Mouse (Mus musculus): ENCODE data around the gene Prdx6b. TPM values are rescaled to one million over a fixed set of nuclear protein-coding genes. Genes with fewer than 3 reads are reported as not detected.

Gene Prdx6b
- polyA plus RNA-seq, 1 experiment from 2014 or later: not detected

- no peak overlapping the region for H3K27ac ChIP-seq (ENCODE audit: low read depth, low read length)
- 50% methylated on average over 2 of the region's 2 CpGs for WGBS
- H3K4me1 ChIP-seq (replicated peaks; ENCODE audit: control insufficient read depth, insufficient read depth, low read length): no peaks in the 10 kb centered on the region
- H3K4me2 ChIP-seq: no peak overlapping the region
- H3K27me3 ChIP-seq (replicated peaks; ENCODE audit: control insufficient read depth, insufficient read depth, low read length): no peaks in the 10 kb centered on the region
- no peaks in the 10 kb centered on the region for H3K9me3 ChIP-seq (ENCODE audit: control insufficient read depth, low read length)
- ATAC-seq (replicated peaks; ENCODE audit: low FRiP score): no peak
- no peak for DNase-seq (ENCODE audit: low spot score)
- H3K36me3 ChIP-seq (ENCODE audit: control insufficient read depth, insufficient read depth, low read length): no peaks in the 10 kb centered on the region
- H3K9ac ChIP-seq (ENCODE audit: low read depth, low read length): no peak overlapping the region
- no peak overlapping the region for H3K4me3 ChIP-seq (ENCODE audit: low read depth, low read length)
Measured at GRCm38 (mm10) chr2:80275136-80275535, 17.1 kb upstream of the Prdx6b start.

- Histone ChIP-seq H3K36me3 (ENCODE audit: control insufficient read depth, insufficient read depth, low read length) (no peaks in the 10 kb centered on the region), H3K9ac (ENCODE audit: low read depth, low read length) (no peak overlapping the region), H3K4me3 (ENCODE audit: low read depth, low read length) (no peak overlapping the region), H3K9me3 (ENCODE audit: control insufficient read depth, low read length) (no peaks in the 10 kb centered on the region), H3K4me2 (no peak overlapping the region), H3K4me1 (replicated peaks; ENCODE audit: control insufficient read depth, insufficient read depth, low read length) (no peaks in the 10 kb centered on the region), H3K27me3 (replicated peaks; ENCODE audit: control insufficient read depth, insufficient read depth, low read length) (no peaks in the 10 kb centered on the region), H3K27ac (ENCODE audit: low read depth, low read length) (no peak overlapping the region)
- ATAC-seq (replicated peaks; ENCODE audit: low FRiP score): no peak
- WGBS: 70% methylated on average over 2 of the region's 2 CpGs
- no peak for DNase-seq (ENCODE audit: low spot score)
Measured at GRCm38 (mm10) chr2:80282214-80282613, 10.1 kb upstream of the Prdx6b start.

GRCm38 (mm10) chr2:80286397-80286796, 5.9 kb upstream of the Prdx6b start:
- Histone ChIP-seq H3K4me2 (no peak overlapping the region), H3K4me1 (replicated peaks; ENCODE audit: control insufficient read depth, insufficient read depth, low read length) (no peaks in the 10 kb centered on the region), H3K4me3 (ENCODE audit: low read depth, low read length) (no peak overlapping the region), H3K36me3 (ENCODE audit: control insufficient read depth, insufficient read depth, low read length) (no peaks in the 10 kb centered on the region), H3K9me3 (ENCODE audit: control insufficient read depth, low read length) (no peaks in the 10 kb centered on the region), H3K27ac (ENCODE audit: low read depth, low read length) (no peak overlapping the region), H3K27me3 (replicated peaks; ENCODE audit: control insufficient read depth, insufficient read depth, low read length) (no peaks in the 10 kb centered on the region), H3K9ac (ENCODE audit: low read depth, low read length) (no peak overlapping the region)
- 83% methylated on average over 4 of the region's 4 CpGs for WGBS
- ATAC-seq (replicated peaks; ENCODE audit: low FRiP score) (no peak), DNase-seq (ENCODE audit: low spot score) (no peak)

- DNase-seq (ENCODE audit: low spot score): no peak
- Histone ChIP-seq H3K4me1 (replicated peaks; ENCODE audit: control insufficient read depth, insufficient read depth, low read length) (no peaks in the 10 kb centered on the region), H3K36me3 (ENCODE audit: control insufficient read depth, insufficient read depth, low read length) (no peaks in the 10 kb centered on the region), H3K27me3 (replicated peaks; ENCODE audit: control insufficient read depth, insufficient read depth, low read length) (no peaks in the 10 kb centered on the region), H3K4me3 (ENCODE audit: low read depth, low read length) (no peak overlapping the region), H3K4me2 (no peak overlapping the region), H3K9ac (ENCODE audit: low read depth, low read length) (no peak overlapping the region), H3K27ac (ENCODE audit: low read depth, low read length) (no peak overlapping the region), H3K9me3 (ENCODE audit: control insufficient read depth, low read length) (no peaks in the 10 kb centered on the region)
- ATAC-seq (replicated peaks; ENCODE audit: low FRiP score): no peak
- WGBS: 56% methylated on average over 3 of the region's 3 CpGs
Measured at GRCm38 (mm10) chr2:80298334-80298733, 6.1 kb downstream of the Prdx6b start.

- Histone ChIP-seq H3K27me3 (replicated peaks; ENCODE audit: control insufficient read depth, insufficient read depth, low read length) (no peaks in the 10 kb centered on the region), H3K9ac (ENCODE audit: low read depth, low read length) (no peak overlapping the region), H3K4me1 (replicated peaks; ENCODE audit: control insufficient read depth, insufficient read depth, low read length) (no peaks in the 10 kb centered on the region), H3K9me3 (ENCODE audit: control insufficient read depth, low read length) (no peaks in the 10 kb centered on the region), H3K4me3 (ENCODE audit: low read depth, low read length) (no peak overlapping the region), H3K4me2 (no peak overlapping the region), H3K27ac (ENCODE audit: low read depth, low read length) (no peak overlapping the region), H3K36me3 (ENCODE audit: control insufficient read depth, insufficient read depth, low read length) (no peaks in the 10 kb centered on the region)
- ATAC-seq (replicated peaks; ENCODE audit: low FRiP score) (no peak), DNase-seq (ENCODE audit: low spot score) (no peak)
- 81% methylated on average over 4 of the region's 4 CpGs for WGBS
Measured at GRCm38 (mm10) chr2:80300806-80301205, 8.5 kb downstream of the Prdx6b start.

- H3K9me3 ChIP-seq (ENCODE audit: control insufficient read depth, low read length): no peaks in the 10 kb centered on the region
- H3K4me1 ChIP-seq (replicated peaks; ENCODE audit: control insufficient read depth, insufficient read depth, low read length): no peaks in the 10 kb centered on the region
- H3K27me3 ChIP-seq (replicated peaks; ENCODE audit: control insufficient read depth, insufficient read depth, low read length): no peaks in the 10 kb centered on the region
- no peak overlapping the region for H3K4me2 ChIP-seq
- WGBS: 90% methylated on average over 2 of the region's 2 CpGs
- H3K36me3 ChIP-seq (ENCODE audit: control insufficient read depth, insufficient read depth, low read length): no peaks in the 10 kb centered on the region
- DNase-seq (ENCODE audit: low spot score) (no peak), ATAC-seq (replicated peaks; ENCODE audit: low FRiP score) (no peak)
- H3K9ac ChIP-seq (ENCODE audit: low read depth, low read length): no peak overlapping the region
- no peak overlapping the region for H3K4me3 ChIP-seq (ENCODE audit: low read depth, low read length)
- H3K27ac ChIP-seq (ENCODE audit: low read depth, low read length): no peak overlapping the region
Measured at GRCm38 (mm10) chr2:80303957-80304356, 11.7 kb downstream of the Prdx6b start.

- Histone ChIP-seq H3K9ac (ENCODE audit: low read depth, low read length) (no peak overlapping the region), H3K9me3 (ENCODE audit: control insufficient read depth, low read length) (no peaks in the 10 kb centered on the region), H3K4me2 (no peak overlapping the region), H3K27ac (ENCODE audit: low read depth, low read length) (no peak overlapping the region), H3K36me3 (ENCODE audit: control insufficient read depth, insufficient read depth, low read length) (no peaks in the 10 kb centered on the region), H3K27me3 (replicated peaks; ENCODE audit: control insufficient read depth, insufficient read depth, low read length) (no peaks in the 10 kb centered on the region), H3K4me3 (ENCODE audit: low read depth, low read length) (no peak overlapping the region), H3K4me1 (replicated peaks; ENCODE audit: control insufficient read depth, insufficient read depth, low read length) (no peaks in the 10 kb centered on the region)
- DNase-seq (ENCODE audit: low spot score) (no peak), ATAC-seq (replicated peaks; ENCODE audit: low FRiP score) (no peak)
- 83% methylated on average over 3 of the region's 3 CpGs for WGBS
Measured at GRCm38 (mm10) chr2:80307701-80308100, 15.4 kb downstream of the Prdx6b start.

GRCm38 (mm10) chr2:80309775-80310174, 17.5 kb downstream of the Prdx6b start:
- WGBS: 77% methylated on average over 4 of the region's 4 CpGs
- H3K36me3 ChIP-seq (ENCODE audit: control insufficient read depth, insufficient read depth, low read length): no peaks in the 10 kb centered on the region

GRCm38 (mm10) chr2:80310772-80311171, 18.5 kb downstream of the Prdx6b start:
- no peaks in the 10 kb centered on the region for H3K27me3 ChIP-seq (replicated peaks; ENCODE audit: control insufficient read depth, insufficient read depth, low read length)
- no peaks in the 10 kb centered on the region for H3K4me1 ChIP-seq (replicated peaks; ENCODE audit: control insufficient read depth, insufficient read depth, low read length)
- no peak for DNase-seq (ENCODE audit: low spot score)
- H3K4me3 ChIP-seq (ENCODE audit: low read depth, low read length): no peak overlapping the region
- H3K4me2 ChIP-seq: no peak overlapping the region
- WGBS: 61% methylated on average over 4 of the region's 4 CpGs
- H3K27ac ChIP-seq (ENCODE audit: low read depth, low read length): no peak overlapping the region
- ATAC-seq (replicated peaks; ENCODE audit: low FRiP score): no peak
- H3K9ac ChIP-seq (ENCODE audit: low read depth, low read length): no peak overlapping the region
- H3K36me3 ChIP-seq (ENCODE audit: control insufficient read depth, insufficient read depth, low read length): no peaks in the 10 kb centered on the region
- H3K9me3 ChIP-seq (ENCODE audit: control insufficient read depth, low read length): no peaks in the 10 kb centered on the region

More at GRCm38 (mm10) chr2:80309775-80310174, 17.5 kb downstream of the Prdx6b start:
- H3K27me3 ChIP-seq (replicated peaks; ENCODE audit: control insufficient read depth, insufficient read depth, low read length): no peaks in the 10 kb centered on the region
- H3K4me2 ChIP-seq: no peak overlapping the region
- H3K4me1 ChIP-seq (replicated peaks; ENCODE audit: control insufficient read depth, insufficient read depth, low read length): no peaks in the 10 kb centered on the region
- H3K27ac ChIP-seq (ENCODE audit: low read depth, low read length): no peak overlapping the region
- no peaks in the 10 kb centered on the region for H3K9me3 ChIP-seq (ENCODE audit: control insufficient read depth, low read length)
- H3K4me3 ChIP-seq (ENCODE audit: low read depth, low read length): no peak overlapping the region
- ATAC-seq (replicated peaks; ENCODE audit: low FRiP score) (no peak), DNase-seq (ENCODE audit: low spot score) (no peak)
- H3K9ac ChIP-seq (ENCODE audit: low read depth, low read length): no peak overlapping the region

Data from liver, embryonic 11.5 days (tissue).